Mouse (Mus musculus) cerebellum, adult 18-20 months (tissue): ENCODE measurements around the gene Pknox2.
A peak's percentile ranks its signal among the peaks of the same experiment; 100 is the strongest.

Source experiments
- DNase-seq, 2 experiments: peaks; one replicate each; pipeline ENCODE4 v3.0.0; 2021

The Pknox2 gene

DNA sequence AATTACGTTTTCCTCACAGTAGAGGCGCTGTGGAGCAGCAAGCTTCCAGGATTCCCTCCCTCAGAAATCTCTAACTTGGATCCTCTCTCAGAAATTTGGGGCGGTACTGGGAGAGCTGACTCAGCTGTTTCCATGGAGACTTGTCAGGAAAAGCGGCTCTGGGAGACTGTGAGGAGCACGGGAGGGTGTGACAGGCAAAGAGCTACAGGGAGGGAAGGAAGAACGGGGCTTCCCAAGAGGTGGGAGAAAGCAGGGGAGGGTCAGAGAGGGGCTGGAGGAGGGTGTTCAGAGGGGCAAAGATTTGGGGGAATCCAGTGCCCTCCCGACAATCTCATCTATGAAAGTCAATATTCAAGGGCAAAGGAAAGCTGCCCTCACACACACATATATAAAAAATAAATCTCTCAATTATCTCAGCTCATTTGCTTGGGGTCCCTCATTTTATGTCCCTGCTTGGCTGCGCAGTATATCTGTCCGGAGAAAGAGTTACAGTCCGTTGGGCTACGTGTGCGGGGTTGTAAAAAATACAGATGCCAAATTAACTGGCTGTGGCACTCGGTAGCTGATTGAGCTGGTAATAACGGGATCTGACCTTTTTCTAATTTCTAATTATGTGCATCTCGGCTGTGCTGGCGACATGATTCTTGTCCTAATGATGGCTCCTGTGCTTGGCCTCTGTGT, 213.3 kb downstream of the Pknox2 start:
- peak; percentile 65 to 66 for DNase-seq

DNA sequence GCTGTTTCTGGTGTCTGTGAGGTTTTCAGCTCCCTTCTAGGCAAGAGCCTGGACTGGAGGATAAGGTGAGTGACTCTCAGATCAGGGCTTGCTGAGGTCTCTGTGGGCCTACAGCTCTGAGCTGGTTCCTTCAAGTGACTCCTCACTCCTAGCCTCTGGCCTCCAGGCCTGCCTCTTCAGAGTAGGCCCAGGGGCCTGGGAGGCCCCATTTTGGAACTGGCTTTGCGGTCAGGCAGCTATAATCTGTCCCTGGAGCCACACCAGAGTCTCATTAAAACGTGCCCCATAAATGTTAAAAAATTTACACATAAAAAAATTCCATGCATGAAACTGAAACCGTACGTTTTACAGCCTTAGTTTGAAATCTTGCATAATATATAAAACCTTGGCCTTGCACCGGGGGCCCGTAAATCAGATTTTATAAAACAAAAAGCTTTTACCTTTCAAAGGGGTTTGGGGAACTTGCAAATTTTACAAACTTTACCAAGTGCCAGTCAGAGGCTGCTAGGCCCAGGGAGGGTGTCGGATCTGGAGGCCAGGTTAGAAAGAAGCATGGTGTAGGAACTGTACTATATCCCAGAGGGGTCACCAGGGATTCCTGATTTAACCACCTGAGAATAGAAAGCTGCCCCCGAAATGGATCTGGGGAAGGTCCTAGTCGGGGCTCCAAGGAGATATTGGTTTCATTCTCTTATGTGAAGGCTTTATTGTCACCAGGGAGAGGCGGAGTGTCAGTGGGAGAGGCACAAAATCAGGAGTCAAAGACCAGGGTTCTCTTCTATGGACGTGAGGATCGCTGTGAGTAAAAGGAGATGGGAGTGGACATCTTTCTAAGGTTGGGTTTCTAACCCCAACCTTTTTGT, 214.0 kb downstream of the Pknox2 start:
- DNase-seq = no peak

DNA sequence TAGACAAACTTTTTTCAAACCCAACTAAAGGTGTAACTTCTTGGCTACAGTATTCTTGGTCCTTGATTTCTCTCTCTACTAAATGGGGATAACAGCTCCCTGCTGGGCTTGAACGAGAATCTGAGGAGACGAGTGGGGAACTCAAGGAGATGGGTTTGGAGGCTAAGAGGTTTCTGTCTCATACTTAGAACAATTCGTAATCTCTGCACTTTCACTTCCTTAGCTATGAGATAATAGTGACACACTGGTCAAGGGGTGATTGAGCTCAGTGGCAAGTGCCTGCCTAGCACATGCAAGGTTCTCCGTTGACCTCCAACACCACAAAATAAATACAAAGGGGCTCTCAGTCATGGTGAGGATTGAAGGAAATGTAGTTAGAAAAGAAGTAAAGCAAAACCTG, 215.6 kb downstream of the Pknox2 start:
- no peak for DNase-seq

DNA sequence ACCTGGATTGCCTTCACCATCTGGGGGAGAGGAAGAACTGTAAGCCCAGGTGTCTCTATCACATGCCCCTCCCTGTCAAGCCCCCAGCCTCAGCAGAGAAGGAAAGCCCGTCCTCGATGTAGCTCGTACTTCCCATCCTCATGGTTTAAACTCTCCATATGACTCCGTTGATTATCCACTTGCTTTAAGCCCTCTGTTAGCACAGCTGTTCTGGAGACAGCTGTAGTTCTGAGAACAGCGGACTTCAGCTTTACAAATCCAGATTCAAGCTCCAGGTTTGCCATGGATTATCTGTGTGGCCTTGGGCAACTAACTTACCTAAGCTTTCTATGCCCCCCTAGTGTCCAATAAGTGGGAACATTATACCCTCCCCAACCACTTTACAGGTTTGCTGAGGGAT, 223.5 kb downstream of the Pknox2 start:
- DNase-seq = no peak

DNA sequence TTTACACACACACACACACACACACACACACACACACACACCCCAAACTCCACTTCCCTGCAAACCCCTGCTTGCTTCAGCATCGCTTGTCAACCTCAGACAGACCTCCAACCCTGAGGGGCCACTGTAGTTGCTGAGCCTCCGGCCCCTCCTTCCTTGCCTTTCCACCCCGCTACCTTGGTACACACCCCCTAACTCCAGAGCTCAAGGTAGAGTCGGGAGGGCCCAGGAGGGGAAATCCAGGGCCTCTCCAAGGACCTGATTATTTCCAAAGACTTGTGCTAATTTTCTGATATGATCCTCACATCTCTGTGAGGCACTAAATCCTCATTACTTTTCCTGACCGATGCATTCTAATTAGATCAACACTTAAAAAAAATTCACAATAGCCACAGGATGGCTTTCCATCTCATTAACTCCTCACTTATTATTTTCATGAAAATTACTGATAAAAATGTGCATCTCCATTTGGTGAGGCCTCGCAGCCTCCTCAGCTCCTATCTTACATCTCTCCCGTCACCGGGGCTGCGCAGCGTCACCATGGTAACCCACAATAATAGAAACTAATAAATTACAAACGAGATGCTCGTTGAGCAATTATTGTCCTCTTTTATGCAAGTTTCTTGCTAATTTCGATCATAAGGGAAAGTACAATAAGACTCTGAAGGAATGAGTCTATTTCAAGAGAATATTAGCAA, 225.3 kb downstream of the Pknox2 start:
- no peak for DNase-seq

DNA sequence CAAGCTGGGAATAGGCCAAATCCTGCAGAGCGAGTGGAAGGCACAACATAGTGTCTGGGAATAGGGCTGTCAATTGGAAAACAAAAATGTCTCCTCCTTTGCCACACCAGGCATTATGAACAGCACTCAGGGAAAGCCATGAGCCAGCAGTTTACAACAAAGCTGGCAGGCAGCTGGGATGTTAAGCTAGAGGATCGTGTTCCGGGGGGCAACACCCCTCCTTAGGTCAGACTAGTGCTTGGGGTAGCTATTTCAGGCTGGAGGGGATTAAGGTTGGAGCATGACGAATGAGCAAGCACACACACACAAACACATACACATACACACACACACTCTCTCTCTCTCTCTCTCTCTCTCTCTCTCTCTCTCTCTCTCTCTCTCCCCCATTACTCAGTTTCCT, 227.7 kb downstream of the Pknox2 start:
- no peak for DNase-seq

DNA sequence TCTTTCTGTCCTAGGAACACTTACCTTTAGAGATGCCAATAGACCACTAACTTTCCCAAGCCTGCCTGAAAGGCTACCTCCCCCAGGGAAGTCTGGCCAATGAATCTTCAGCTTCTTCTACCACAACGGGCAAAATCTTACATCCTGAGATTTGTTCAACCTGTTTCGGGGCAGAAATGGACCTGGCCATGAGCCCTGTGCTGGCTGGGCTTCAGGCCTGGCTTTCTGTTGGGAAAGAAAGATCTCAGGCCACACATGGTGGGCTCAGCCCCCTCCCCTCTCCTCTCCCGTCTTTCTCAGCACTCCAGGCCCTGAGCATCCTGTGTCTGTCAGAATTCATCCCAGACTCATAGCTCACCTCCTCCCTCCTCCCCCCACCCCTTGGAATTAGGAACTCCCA, 228.6 kb downstream of the Pknox2 start:
- DNase-seq = no peak

DNA sequence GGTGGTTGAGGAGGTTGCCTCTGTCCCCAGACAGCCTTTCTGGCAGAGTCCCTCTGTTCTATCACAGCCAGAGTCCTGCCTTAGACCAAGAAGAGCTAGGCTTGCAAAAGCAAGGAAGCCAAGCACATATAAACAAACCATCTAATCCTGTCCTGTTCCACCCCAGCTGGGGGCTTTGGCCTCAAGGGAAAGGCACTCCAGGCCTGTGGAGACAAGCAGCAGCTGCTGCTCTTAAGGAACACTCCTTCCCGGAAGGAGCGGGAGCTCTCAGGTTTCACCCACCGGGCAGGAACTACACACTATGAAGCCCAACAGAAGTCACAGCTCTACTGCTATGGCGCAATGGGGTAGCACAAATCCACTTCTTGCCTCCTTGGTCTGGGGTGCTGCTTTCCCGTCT, 230.3 kb downstream of the Pknox2 start:
- no peak for DNase-seq

DNA sequence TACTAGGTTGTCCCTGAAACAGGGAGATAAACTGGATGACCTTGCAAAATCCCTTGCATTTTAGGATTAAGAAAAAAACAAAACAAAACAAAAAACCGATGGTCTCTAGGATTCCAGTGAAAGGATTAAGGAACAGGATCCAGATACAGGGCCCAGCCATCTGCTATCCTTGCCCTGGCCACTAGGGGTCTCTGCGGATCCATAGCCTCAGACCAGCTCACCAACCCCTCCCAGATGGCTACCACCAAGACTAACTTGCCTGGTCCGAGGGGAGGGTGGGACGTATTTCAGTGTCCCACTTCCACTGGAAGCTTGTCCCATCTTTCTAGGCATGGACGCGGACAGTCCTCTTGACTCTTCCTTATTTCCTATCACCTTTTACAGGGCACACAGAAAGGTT, 230.8 kb downstream of the Pknox2 start:
- peak; percentile 82 to 87 for DNase-seq

DNA sequence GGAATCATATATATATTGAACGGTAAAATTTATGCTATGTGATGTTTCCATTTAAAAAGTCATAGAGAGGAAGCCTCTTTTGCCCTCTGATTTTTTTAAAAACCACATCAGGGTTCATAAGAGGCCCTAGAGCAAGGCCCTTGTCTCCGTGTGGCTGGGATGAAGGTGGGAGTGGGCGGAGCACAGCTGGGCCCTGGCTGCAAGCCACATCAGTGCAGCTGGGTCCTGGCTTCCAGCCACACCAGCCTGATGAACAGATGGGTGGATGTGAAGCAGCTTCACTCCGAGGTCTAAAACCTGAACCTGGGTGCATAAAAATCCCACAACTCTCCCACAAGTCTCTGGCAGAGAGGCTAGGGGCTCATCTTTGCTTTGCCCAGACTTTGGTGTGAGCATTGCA, 241.8 kb downstream of the Pknox2 start:
- no peak for DNase-seq

DNA sequence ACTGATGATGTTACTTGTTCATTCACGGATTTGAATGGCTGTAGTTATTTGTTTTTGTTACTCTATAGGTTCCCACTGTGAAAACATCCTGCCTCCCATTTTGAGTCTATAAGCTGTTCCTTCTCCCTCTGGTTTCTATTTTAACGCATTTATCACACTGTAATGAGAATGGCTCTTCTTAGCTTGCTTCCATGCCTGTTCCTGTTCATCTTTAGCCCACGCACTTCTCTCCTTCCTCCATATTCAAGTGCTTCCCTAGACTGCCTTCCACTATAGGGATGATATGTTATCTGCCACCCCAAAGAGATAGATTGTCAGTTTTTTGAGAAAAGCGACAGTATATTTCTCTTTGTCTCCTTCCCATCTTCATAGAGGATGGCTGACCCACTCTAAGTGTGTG, 246.7 kb downstream of the Pknox2 start:
- no peak for DNase-seq

DNA sequence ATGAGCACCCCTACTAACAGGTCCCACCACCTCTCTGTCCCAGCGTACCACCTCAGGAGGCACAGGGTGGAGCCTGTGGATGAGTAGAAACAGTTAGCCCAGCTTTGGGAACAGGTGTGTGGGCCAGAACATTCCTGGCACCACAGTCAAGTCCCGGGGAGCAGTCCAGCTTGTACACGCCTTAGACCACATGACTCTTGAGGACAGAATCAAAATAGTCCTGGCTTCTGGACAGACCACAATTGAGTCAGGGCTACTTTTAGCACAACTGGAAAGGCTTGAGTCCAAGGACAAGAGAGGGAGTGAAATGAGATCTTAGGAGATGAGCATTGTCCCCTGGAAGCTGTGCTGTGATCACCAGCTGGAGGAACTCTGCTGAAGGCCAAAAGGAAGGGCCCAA, 248.6 kb downstream of the Pknox2 start:
- peak in 1 of 2 experiments; percentile 26 for DNase-seq

DNA sequence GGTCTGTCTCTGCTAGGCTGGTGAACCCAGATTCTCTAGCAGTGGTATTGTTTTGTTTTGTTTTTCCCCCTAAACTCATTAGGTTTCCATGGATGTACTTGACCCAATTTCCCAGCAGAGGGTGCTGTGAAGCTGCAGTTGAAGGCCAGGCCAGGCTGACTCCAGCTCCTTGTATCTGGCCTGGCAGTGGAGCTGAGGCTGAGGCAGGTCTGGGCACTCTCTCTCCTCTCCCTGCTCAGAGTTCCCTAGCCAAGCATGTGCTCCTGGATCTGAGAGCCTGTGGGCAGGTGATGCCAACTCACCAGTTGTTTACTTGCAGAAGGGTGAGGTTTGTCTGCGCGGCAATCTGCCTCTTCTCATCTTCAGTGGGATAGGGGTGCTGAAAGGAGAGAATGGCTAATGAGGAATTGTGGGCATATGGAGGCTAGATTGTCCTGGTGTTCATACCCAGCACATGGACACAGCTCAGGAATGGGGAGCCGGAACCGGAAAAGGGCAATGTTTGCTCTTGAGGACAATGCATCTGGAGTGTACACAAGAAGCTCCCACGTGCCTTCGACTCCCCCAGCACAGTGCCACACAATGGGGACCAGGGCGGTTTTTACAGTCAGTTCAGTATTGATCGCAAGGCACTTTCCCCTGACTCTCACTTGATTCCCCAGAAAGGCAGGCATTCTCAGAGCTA, 252.1 kb downstream of the Pknox2 start:
- DNase-seq = peak; percentile 84 to 89

DNA sequence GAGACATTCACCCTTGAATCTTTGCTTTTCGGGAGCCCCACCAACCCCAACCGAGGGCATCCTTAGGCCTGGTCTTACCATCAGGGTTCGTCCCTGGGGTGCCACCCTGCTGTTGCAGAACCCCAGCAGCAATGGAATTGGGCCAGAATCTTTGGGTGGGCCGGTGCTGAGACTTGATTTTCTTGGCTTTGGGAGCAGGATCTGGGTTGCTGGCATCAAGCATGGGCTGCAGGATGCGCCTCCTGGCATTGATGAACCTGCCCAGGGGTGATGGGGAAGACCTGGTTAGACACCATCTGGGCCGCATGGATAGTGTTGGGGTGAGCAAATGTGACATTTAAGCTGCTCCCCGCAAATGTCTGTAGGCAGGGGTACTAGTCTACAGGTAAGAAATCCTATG, 253.0 kb downstream of the Pknox2 start:
- DNase-seq = peak in 1 of 2 experiments; percentile 29

DNA sequence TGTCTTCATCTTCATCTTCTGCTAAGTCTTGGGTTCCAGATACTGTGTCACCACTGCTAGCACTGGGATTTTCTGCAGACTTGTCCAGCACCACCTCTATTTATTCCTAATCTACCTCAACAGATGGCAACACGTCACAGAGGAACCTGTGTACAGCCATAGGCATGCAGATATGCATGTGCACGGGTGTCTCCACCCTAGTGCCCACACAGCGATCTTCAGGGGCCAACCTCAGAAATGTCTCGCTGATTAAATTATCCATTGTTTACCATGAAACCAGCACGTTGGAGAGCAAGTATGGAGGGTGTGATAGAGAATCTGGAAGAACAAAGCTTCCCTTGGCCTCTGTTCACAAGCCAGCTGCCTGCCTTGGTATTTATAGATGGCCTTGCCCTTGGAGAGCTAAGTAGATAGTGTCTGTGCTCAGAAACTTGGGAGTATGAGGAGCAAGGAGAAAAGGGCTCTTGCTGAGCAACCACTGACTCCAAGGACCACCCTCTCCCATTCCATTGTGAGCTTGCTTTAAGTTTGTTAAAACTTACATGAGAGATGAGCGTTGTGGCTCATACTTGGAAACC, 253.7 kb downstream of the Pknox2 start:
- no peak for DNase-seq

DNA sequence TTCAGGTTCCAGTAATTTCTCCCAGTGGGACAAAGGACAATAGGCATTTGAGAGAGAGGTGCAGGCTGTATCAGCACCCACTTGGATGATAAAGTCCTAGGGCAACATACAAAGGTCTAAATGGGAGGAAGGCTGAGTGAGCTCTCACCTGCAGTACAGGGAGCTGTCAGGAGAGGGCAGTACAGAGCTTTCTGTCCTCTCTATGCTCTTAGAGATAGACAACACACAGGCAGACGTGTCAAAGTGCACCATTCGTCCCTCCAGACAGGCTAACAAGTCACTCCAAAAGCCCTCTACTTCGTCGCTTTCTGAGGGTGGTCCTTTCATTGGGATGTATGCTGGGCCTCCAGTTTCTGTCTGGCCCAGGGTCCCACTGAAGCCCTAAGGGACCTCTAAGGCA, 256.7 kb downstream of the Pknox2 start:
- DNase-seq = peak; percentile 49 to 62

DNA sequence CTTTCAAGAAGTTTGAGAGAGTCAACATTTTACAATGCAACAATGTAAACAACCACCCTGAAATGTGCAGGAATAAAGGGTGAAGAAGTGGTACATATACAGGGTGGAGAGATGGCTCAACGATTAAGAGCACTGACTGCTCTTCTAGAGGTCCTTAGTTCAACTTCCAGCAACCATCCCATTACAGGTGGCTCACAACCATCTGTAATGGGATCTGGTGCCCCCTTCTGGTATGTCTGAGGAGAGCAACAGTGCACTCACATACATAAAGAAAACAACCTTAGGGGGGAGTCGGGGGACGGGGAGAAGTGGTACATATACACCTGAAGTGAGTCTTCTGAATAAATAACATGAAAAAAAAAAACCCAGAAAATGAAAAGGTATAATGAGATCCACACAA, 262.0 kb downstream of the Pknox2 start:
- peak; percentile 51 to 61 for DNase-seq

DNA sequence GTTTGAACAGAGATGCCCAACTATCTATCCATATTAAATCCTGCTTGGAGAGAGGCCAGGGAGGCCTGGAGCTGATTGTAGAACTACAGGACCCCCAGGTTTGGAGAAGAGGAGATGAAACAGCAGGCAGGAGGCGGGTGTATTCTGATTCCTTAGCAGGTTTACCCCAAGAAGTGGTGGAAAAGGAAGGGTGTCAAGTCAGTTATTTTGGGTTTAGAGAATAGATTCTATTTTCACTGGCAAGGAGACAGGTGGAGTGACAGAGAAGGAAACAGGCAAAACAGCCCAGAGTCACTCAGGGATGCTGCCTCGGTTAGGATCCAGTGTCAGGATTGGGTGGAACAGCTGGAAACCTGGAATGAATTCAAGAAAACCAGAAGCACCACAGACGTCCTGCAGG, 263.6 kb downstream of the Pknox2 start:
- DNase-seq = no peak

DNA sequence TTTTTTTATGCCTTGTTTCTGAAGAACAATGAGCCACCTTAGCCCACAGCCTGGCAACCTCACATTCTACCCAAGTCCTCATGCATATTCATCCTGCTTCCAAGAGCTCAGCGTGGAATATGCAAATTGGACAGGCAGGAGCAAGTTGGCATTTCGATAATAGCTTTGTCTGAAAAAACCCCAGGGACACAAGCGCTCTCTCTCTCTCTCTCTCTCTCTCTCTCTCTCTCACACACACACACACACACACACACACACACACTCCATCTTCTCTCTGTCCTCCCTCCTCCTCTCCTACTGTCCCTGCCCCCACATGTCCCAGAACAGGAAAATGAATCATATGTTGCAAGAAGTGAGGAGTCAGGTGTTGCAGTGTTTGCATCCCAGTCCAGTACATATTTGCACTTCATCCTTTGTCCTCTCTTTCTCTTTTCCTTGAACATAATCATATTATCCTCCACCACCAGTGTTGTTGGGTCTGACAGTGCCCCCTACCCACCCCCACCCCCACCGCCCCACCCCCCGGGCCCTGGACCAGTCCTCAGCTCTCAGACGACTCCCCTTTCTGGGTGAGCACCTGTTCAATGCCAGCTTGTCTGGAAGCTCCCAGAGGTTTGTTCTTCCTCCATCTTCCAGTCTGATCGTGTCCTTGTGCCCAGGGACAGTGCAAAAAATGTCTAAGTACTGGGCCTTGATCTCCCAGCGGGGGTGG, 265.0 kb downstream of the Pknox2 start:
- DNase-seq = no peak

DNA sequence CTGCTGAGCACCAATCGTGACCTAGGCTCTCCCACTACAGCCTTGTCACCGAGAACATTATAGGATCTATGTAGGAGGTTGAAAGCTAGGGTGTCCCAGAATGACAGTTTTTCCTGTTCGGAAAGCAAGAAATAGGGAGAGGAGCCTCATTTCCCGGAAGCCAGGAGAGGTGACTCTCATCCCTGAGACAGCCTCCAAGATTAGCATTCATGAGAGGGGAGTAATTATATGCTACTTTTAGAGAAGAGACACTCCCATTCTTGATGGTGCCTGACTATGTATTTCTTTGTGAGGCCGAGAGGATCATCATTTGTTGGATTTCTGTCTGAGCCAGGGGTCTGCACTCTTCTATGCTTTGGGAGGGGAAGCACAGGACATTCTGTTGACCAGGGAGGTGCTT, 265.6 kb downstream of the Pknox2 start:
- no peak for DNase-seq

DNA sequence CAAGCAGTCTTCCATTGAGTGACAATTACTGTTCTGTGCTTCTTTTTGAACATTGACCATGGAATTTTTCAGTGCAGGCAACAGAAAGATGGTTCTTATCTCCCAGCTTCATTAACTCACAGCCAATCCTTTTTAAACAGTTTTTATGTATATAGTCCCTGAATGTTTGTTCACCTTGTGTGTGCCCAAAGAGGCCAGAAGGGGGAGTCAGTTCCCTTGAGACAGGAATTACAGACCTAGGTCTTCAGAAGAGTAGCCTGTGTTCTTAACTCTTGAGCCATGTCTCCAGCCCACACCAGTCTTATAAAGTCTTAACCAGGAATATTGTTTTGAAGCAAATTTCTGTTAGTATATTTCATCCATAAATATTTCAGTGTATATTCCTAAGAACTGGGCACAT, 270.4 kb downstream of the Pknox2 start:
- DNase-seq = no peak

DNA sequence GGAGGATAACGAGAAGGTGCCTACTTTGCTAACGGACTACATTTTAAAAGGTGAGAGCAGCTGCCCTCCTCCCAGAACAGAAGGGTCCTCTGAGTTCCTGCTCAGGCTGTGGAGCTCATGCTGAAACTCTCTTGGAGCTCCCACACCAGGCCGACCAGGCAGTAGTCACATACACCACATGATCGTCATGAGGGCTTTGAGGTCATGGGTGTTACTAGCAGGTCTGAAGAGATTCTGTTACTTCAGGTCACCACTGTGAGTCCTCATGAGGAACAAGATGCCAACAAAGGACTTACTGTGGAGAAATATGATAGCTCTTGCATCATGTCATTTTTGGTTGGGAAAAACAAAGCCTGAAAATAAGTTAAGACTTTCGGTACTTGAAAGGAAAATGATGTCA, 270.9 kb downstream of the Pknox2 start:
- no peak for DNase-seq
